Mouse (Mus musculus): Measurements from ENCODE around the gene Snrpd3. TPM values are rescaled to one million over a fixed set of nuclear protein-coding genes. Genes with fewer than 3 reads are reported as not detected.
"Not testable (repeated sequence)": the region's sequence is repeated elsewhere in the genome, so short reads cannot be mapped to it uniquely, and the experiment has no call there.

Snrpd3 gene
- polyA plus RNA-seq, 1 experiment from 2014 or later = 143 TPM

DNA sequence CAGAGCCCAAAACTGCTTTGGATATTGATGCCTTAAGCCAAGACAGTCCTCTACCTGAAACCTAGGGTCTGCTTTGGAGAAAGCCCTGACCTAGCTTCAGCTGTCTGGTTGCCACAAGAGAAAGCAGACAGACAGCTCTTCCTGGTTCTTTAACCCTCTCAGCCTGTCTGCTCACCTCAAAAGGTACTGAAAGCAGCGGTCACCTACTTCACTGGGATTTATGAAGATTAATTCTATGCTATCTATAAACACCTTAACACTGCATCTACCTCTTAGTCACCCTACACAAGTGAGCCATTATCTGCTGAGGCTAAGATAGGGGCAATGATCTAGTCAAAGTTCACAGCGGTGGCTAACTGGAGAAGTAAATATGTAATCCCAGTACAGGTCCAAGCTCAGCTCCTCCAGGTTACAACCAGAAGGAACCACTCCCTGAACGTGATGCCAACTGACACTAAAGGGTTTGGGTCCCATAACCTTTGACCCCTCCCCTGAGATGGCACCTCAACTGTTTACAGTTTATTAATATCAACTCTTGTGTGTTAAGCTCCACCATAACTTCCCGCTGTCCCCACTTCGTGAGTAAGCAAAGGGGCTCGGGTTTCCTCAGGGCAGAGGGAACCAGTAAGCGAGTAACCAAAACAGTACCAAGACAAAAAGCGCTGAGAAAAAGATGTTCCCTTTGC lies 1.2 kb upstream of the Snrpd3 start:
- 31% methylated on average over 8 of the region's 8 CpGs for WGBS
- Histone ChIP-seq H3K4me2 (peak overlapping the region; percentile 73), H3K9me3 (replicated peaks) (no peaks in the 10 kb centered on the region), H3K27me3 (replicated peaks) (no peaks in the 10 kb centered on the region), H3K36me3 (peaks cover 29% of the 10 kb centered on the region), H3K27ac (replicated peaks) (peak overlapping the region; percentile 99), H3K4me3 (replicated peaks) (peak overlapping the region; percentile 91), H3K4me1 (peaks cover 45% of the 10 kb centered on the region), H3K9ac (replicated peaks) (peak overlapping the region; percentile 94)
- no peak for ATAC-seq (ENCODE audit: low FRiP score)

- ATAC-seq (ENCODE audit: low FRiP score) = no peak
- no peaks in the 10 kb centered on the region for H3K27me3 ChIP-seq (replicated peaks)
- peak overlapping the region; percentile 94 for H3K9ac ChIP-seq (replicated peaks)
- 1% methylated on average over 12 of the region's 12 CpGs for WGBS
- H3K4me2 ChIP-seq = peak overlapping the region; percentile 73
- H3K4me1 ChIP-seq = peaks cover 49% of the 10 kb centered on the region
- peaks cover 29% of the 10 kb centered on the region for H3K36me3 ChIP-seq
- H3K9me3 ChIP-seq (replicated peaks) = no peaks in the 10 kb centered on the region
- H3K4me3 ChIP-seq (replicated peaks) = peak overlapping the region; percentile 91
- H3K27ac ChIP-seq (replicated peaks) = peak overlapping the region; percentile 99
Measured at GRCm38 (mm10) chr10:75516724-75517072, 653 bp upstream of the Snrpd3 start.

- under 1% methylated on average over 20 of the region's 20 CpGs for WGBS
Measured at GRCm38 (mm10) chr10:75517758-75518143, 400 bp downstream of the Snrpd3 start, which contains the start of gene Gucd1. TSS of gene Gucd1 (minus strand) at chr10:75517972.

DNA sequence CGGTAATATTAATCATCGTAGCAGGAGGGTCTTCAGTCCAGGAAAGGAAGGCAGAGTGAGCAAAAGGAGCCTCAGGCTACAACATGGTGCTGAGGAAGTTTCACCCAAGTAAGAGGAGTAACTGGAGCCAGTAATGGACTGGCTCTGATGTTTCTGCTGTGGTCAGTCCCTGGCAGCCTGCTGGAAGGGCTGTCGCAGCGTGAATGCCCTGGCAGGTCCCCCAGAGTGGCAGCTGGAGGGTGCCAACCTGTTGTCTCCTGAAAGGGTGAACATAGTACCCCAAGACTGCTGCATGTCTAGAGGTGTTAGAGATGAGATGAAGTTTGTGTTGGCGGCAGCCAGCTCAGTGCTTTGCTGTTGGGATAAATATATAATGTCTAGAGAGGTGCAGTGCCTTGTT lies 3.2 kb downstream of the Snrpd3 start:
- Histone ChIP-seq H3K4me3 (replicated peaks) (no peak overlapping the region), H3K27ac (replicated peaks) (no peak overlapping the region), H3K4me2 (no peak overlapping the region), H3K9ac (replicated peaks) (no peak overlapping the region), H3K9me3 (replicated peaks) (no peaks in the 10 kb centered on the region), H3K36me3 (peaks cover 58% of the 10 kb centered on the region), H3K27me3 (replicated peaks) (no peaks in the 10 kb centered on the region), H3K4me1 (peaks cover 45% of the 10 kb centered on the region)
- no peak for ATAC-seq (ENCODE audit: low FRiP score)
- WGBS = 96% methylated on average over 5 of the region's 5 CpGs

More at GRCm38 (mm10) chr10:75517758-75518143, 400 bp downstream of the Snrpd3 start, which contains the start of gene Gucd1:
- peak within 1 kb of the TSS; percentile 73 for H3K4me2 ChIP-seq
- H3K4me1 ChIP-seq = peaks cover 54% of the 10 kb centered on the region
- peak within 1 kb of the TSS; percentile 99 for H3K27ac ChIP-seq (replicated peaks)
- H3K9ac ChIP-seq (replicated peaks) = peak within 1 kb of the TSS; percentile 94
- peaks cover 34% of the 10 kb centered on the region for H3K36me3 ChIP-seq
- peak within 1 kb of the TSS; percentile 91 for H3K4me3 ChIP-seq (replicated peaks)
- ATAC-seq (ENCODE audit: low FRiP score) = peak; percentile 93
- no peaks in the 10 kb centered on the region for H3K9me3 ChIP-seq (replicated peaks)
- no peaks in the 10 kb centered on the region for H3K27me3 ChIP-seq (replicated peaks)

- Histone ChIP-seq H3K27ac (replicated peaks) (no peak overlapping the region), H3K9ac (replicated peaks) (no peak overlapping the region), H3K36me3 (peaks cover 64% of the 10 kb centered on the region), H3K27me3 (replicated peaks) (no peaks in the 10 kb centered on the region), H3K4me1 (peaks cover 34% of the 10 kb centered on the region), H3K4me2 (no peak overlapping the region), H3K4me3 (replicated peaks) (no peak overlapping the region), H3K9me3 (replicated peaks) (no peaks in the 10 kb centered on the region)
- 93% methylated on average over 4 of the region's 4 CpGs for WGBS
- ATAC-seq (ENCODE audit: low FRiP score) = no peak
Measured at GRCm38 (mm10) chr10:75521643-75522042, 4.3 kb downstream of the Snrpd3 start.

DNA sequence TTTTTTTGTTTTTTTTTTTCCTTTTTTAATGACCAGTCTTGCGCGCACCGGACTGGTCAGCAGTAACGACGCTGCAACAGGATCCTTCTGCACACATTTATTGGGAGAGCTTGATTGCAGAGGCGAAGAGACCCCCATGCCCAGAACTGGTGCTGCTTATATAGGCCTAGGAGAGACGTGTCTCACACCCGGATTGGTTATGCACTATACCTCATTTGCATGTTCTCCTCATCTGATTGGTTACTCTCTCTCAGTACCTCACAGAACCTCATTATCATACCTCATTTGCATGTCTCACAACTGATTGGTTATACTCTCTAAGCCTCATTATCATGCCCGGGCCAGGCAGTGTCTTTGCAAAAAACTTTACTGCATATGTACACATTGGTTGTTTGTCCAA lies 8.1 kb downstream of the Snrpd3 start:
- ATAC-seq (ENCODE audit: low FRiP score); H3K9ac ChIP-seq (replicated peaks); H3K4me3 ChIP-seq (replicated peaks); H3K27ac ChIP-seq (replicated peaks); H3K27me3 ChIP-seq (replicated peaks); H3K4me2 ChIP-seq; H3K9me3 ChIP-seq (replicated peaks): not testable (repeated sequence)
- H3K36me3 ChIP-seq = peaks cover 50% of the 10 kb centered on the region
- 86% methylated on average over 9 of the region's 9 CpGs for WGBS
- peaks cover 16% of the 10 kb centered on the region for H3K4me1 ChIP-seq

DNA sequence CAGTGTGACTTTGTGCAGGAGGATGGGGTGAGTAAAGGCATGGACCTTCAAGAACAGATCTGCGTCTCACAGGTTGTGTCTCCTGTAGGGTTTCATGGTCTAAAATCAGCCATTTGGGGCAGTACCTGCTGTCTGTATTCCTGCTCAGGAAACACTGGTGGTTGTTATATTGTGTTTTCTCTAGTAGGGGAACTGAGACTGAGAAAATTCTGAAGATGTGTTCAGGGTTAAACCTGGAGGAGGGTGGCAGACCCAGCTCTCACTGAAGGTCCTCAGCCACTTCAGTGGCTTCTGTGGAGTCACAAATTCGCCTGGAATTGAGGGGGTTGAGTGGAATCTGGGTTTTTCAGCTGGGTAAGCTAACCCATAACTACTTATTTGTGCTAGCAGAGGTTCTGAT lies 13.0 kb downstream of the Snrpd3 start:
- Histone ChIP-seq H3K4me3 (replicated peaks) (no peak overlapping the region), H3K9me3 (replicated peaks) (no peaks in the 10 kb centered on the region), H3K36me3 (peaks cover 41% of the 10 kb centered on the region), H3K9ac (replicated peaks) (no peak overlapping the region), H3K4me1 (no peaks in the 10 kb centered on the region), H3K27ac (replicated peaks) (no peak overlapping the region), H3K4me2 (no peak overlapping the region), H3K27me3 (replicated peaks) (no peaks in the 10 kb centered on the region)
- 92% methylated on average over 2 of the region's 2 CpGs for WGBS
- no peak for ATAC-seq (ENCODE audit: low FRiP score)

- H3K9me3 ChIP-seq (replicated peaks) = no peaks in the 10 kb centered on the region
- no peak overlapping the region for H3K4me2 ChIP-seq
- no peak overlapping the region for H3K27ac ChIP-seq (replicated peaks)
- H3K27me3 ChIP-seq (replicated peaks) = no peaks in the 10 kb centered on the region
- no peaks in the 10 kb centered on the region for H3K4me1 ChIP-seq
- H3K9ac ChIP-seq (replicated peaks) = no peak overlapping the region
- no peak for ATAC-seq (ENCODE audit: low FRiP score)
- WGBS = 89% methylated on average over 9 of the region's 9 CpGs
- H3K4me3 ChIP-seq (replicated peaks) = no peak overlapping the region
- peaks cover 48% of the 10 kb centered on the region for H3K36me3 ChIP-seq
Measured at GRCm38 (mm10) chr10:75531532-75532090, 14.3 kb downstream of the Snrpd3 start.

DNA sequence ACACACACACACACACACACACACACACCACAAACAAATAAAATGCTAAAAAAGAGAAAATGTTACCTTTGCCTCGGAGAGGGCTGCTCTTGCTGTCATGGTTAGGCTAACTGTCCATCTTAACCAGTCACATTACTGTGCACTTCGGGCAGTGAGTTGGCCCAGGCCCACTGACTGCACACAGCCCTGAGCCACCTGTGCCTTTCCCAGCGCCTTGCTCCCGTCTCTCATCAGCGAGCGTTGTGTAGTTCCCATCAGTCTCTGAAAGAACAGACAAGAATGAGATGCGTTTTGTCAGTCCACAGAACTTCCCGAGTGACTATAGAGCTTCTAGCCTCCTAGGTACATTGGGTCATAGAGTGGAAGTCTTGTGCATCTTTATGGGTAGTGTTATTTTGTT lies 16.9 kb downstream of the Snrpd3 start:
- Histone ChIP-seq H3K4me2 (no peak overlapping the region), H3K36me3 (peaks cover 51% of the 10 kb centered on the region), H3K9me3 (replicated peaks) (no peaks in the 10 kb centered on the region), H3K4me1 (no peaks in the 10 kb centered on the region), H3K27me3 (replicated peaks) (no peaks in the 10 kb centered on the region), H3K27ac (replicated peaks) (no peak overlapping the region), H3K4me3 (replicated peaks) (no peak overlapping the region), H3K9ac (replicated peaks) (no peak overlapping the region)
- WGBS = 94% methylated on average over 8 of the region's 8 CpGs
- no peak for ATAC-seq (ENCODE audit: low FRiP score)

GRCm38 (mm10) chr10:75534934-75535333 lies 17.6 kb downstream of the Snrpd3 start:
- no peak for ATAC-seq (ENCODE audit: low FRiP score)
- no peaks in the 10 kb centered on the region for H3K27me3 ChIP-seq (replicated peaks)
- peaks cover 51% of the 10 kb centered on the region for H3K36me3 ChIP-seq
- 94% methylated on average over 8 of the region's 8 CpGs for WGBS
- H3K4me3 ChIP-seq (replicated peaks) = no peak overlapping the region
- H3K4me1 ChIP-seq = no peaks in the 10 kb centered on the region
- no peaks in the 10 kb centered on the region for H3K9me3 ChIP-seq (replicated peaks)
- H3K9ac ChIP-seq (replicated peaks) = no peak overlapping the region
- H3K27ac ChIP-seq (replicated peaks) = no peak overlapping the region
- H3K4me2 ChIP-seq = no peak overlapping the region

DNA sequence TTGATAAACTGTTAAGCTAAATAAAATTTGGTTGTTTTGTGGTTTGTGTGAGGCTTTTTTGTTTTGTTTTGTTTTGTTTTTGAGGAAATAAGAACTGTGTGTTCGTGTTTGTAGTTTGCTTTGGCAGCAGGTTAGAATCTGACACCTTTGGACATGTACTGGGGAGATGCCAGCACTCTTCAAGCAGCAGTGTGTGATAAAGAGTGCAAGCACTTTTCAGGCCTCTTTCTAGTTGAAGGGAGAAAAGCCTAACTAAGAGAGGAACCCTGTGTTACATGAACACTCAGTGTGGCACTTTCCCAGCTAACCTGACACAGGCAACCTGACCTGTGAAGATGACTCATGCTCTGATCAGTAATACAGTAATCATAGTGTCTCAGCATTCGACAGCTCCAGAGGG lies 18.1 kb downstream of the Snrpd3 start:
- H3K36me3 ChIP-seq = peaks cover 51% of the 10 kb centered on the region
- no peaks in the 10 kb centered on the region for H3K9me3 ChIP-seq (replicated peaks)
- WGBS = 94% methylated on average over 2 of the region's 2 CpGs
- no peaks in the 10 kb centered on the region for H3K27me3 ChIP-seq (replicated peaks)
- no peak overlapping the region for H3K9ac ChIP-seq (replicated peaks)
- H3K4me3 ChIP-seq (replicated peaks) = no peak overlapping the region
- no peak overlapping the region for H3K27ac ChIP-seq (replicated peaks)
- H3K4me1 ChIP-seq = no peaks in the 10 kb centered on the region
- H3K4me2 ChIP-seq = no peak overlapping the region
- no peak for ATAC-seq (ENCODE audit: low FRiP score)

- Histone ChIP-seq H3K9ac (replicated peaks) (no peak overlapping the region), H3K4me1 (no peaks in the 10 kb centered on the region), H3K27me3 (replicated peaks) (no peaks in the 10 kb centered on the region), H3K36me3 (peaks cover 51% of the 10 kb centered on the region), H3K27ac (replicated peaks) (no peak overlapping the region), H3K9me3 (replicated peaks) (no peaks in the 10 kb centered on the region), H3K4me3 (replicated peaks) (no peak overlapping the region), H3K4me2 (no peak overlapping the region)
- 94% methylated on average over 5 of the region's 5 CpGs for WGBS
- ATAC-seq (ENCODE audit: low FRiP score) = no peak
Measured at GRCm38 (mm10) chr10:75536123-75536522, 18.8 kb downstream of the Snrpd3 start.
